Mouse (Mus musculus) right cerebral cortex, postnatal 36 days (tissue): ENCODE results near the gene Kcnk1.

Experiments
- DNase-seq, 2 experiments: peaks; one replicate each; pipeline ENCODE4 v3.0.0; 2022; ENCODE audit warnings: low spot score in 2 of 2, mixed read lengths in 1 of 2

Gene Kcnk1

GRCm38 (mm10) chr8:126045751-126046150, 50.8 kb downstream of the Kcnk1 start:
- DNase-seq = no peak

- DNase-seq = no peak
Observed at GRCm38 (mm10) chr8:126053911-126054310, 58.9 kb downstream of the Kcnk1 start.

GRCm38 (mm10) chr8:126058876-126059275, 63.9 kb downstream of the Kcnk1 start:
- DNase-seq = no peak

GRCm38 (mm10) chr8:126062844-126063243, 67.9 kb downstream of the Kcnk1 start:
- DNase-seq = no peak

GRCm38 (mm10) chr8:126063832-126064409, 69.0 kb downstream of the Kcnk1 start:
- no peak for DNase-seq

- DNase-seq = no peak
Observed at GRCm38 (mm10) chr8:126064587-126065145, 69.7 kb downstream of the Kcnk1 start.

GRCm38 (mm10) chr8:126067306-126067705, 72.3 kb downstream of the Kcnk1 start:
- no peak for DNase-seq

- DNase-seq = no peak
Observed at GRCm38 (mm10) chr8:126068136-126068535, 73.2 kb downstream of the Kcnk1 start.

- no peak for DNase-seq
Observed at GRCm38 (mm10) chr8:126072678-126073077, 77.7 kb downstream of the Kcnk1 start.

GRCm38 (mm10) chr8:126073141-126073740, 78.3 kb downstream of the Kcnk1 start:
- DNase-seq = peak in 1 of 2 experiments; percentile 33

GRCm38 (mm10) chr8:126074111-126074510, 79.1 kb downstream of the Kcnk1 start:
- DNase-seq = no peak

- peak; percentile 27 to 57 for DNase-seq
Observed at GRCm38 (mm10) chr8:126075400-126075799, 80.4 kb downstream of the Kcnk1 start.
